Mouse (Mus musculus) cerebellum, postnatal 10 days (tissue): ENCODE measurements around the gene Hist1h2bh.
"Not testable (repeated sequence)": the region's sequence is repeated elsewhere in the genome, so short reads cannot be mapped to it uniquely, and the experiment has no call there.

Experiments used
- DNase-seq, 2 experiments: peaks; one replicate each; pipeline ENCODE4 v3.0.0; 2021; ENCODE audit warnings: mixed read lengths in 2 of 2

Hist1h2bh gene

GRCm38 (mm10) chr13:23550761-23551145 is 7.6 kb upstream of the Hist1h2bh start:
- DNase-seq = no peak

- DNase-seq = no peak
Measured at GRCm38 (mm10) chr13:23546694-23547093, 3.5 kb upstream of the Hist1h2bh start.

- peak in 1 of 2 experiments; percentile 29 for DNase-seq
Measured at GRCm38 (mm10) chr13:23544787-23545120, 1.6 kb upstream of the Hist1h2bh start.

- DNase-seq = peak; percentile 77 to 86
Measured at GRCm38 (mm10) chr13:23543965-23544786, 984 bp upstream of the Hist1h2bh start, which contains the start of gene Hist1h3f. Gene Hist1h3f (plus strand): TSS chr13:23544052.

GRCm38 (mm10) chr13:23542225-23542980 is 789 bp downstream of the Hist1h2bh start:
- DNase-seq = not testable (repeated sequence)

- no peak for DNase-seq
Measured at GRCm38 (mm10) chr13:23541497-23541896, 1.7 kb downstream of the Hist1h2bh start.

- not testable (repeated sequence) for DNase-seq
Measured at GRCm38 (mm10) chr13:23539821-23540220, 3.4 kb downstream of the Hist1h2bh start.

- DNase-seq = no peak
Measured at GRCm38 (mm10) chr13:23538249-23538648, 4.9 kb downstream of the Hist1h2bh start.

- DNase-seq = no peak
Measured at GRCm38 (mm10) chr13:23537006-23537710, 6.0 kb downstream of the Hist1h2bh start.

GRCm38 (mm10) chr13:23536076-23536822 is 6.9 kb downstream of the Hist1h2bh start:
- DNase-seq = no peak

GRCm38 (mm10) chr13:23535137-23536075 is 7.8 kb downstream of the Hist1h2bh start, which contains the start of gene Hist1h3g:
Gene Hist1h3g (plus strand): TSS chr13:23535422.
- DNase-seq = peak; percentile 93 to 94

GRCm38 (mm10) chr13:23534368-23535131 is 8.6 kb downstream of the Hist1h2bh start:
- no peak for DNase-seq

GRCm38 (mm10) chr13:23533560-23534367 is 9.4 kb downstream of the Hist1h2bh start, which contains the start of gene Hist1h2af:
Gene Hist1h2af (plus strand): TSS chr13:23533906.
- DNase-seq = peak; percentile 84 to 85

- no peak for DNase-seq
Measured at GRCm38 (mm10) chr13:23532262-23533075, 10.7 kb downstream of the Hist1h2bh start.

GRCm38 (mm10) chr13:23530901-23531875 is 12.0 kb downstream of the Hist1h2bh start, which contains the start of gene Hist1h4h:
Gene Hist1h4h (plus strand): TSS chr13:23531050.
- DNase-seq = peak; percentile 99 to 100

- DNase-seq = peak; percentile 65 to 81
Measured at GRCm38 (mm10) chr13:23530181-23530900, 12.9 kb downstream of the Hist1h2bh start.
